27 mouse cellular contexts compared by ENCODE assay signal in the genomic region with DNA sequence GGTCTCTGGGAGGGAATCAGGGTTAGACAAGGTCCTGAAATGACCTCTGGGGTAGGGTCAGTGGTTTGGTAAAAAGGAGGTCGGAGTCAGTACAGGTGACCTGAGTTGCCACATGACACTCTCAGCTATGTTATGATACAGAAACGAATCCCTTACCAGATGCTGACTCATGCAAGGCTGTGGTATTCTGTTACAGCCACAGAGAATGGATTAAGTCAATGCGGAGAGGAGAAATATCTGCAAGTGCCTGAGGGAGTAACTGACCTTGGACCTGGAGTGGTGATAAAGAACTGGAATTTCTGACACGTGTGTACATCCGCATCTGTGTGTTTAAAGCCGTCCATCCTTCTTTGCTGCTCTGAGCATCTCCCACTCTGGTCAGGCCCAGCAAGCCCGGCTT. TPM values are rescaled to one million over a fixed set of nuclear protein-coding genes. Genes with fewer than 3 reads are reported as not detected.
DNase-seq lines count a peak whose midpoint lies in the region; ATAC-seq and TF ChIP-seq lines count a peak whose summit lies in the region.
"Had no signal": no experiment of that assay in that cellular context is flagged by ENCODE, and none has a peak within 500 bp of the region (broad histone marks: within the 10 kb centered on the region; RNA-seq: fewer than 3 reads in every experiment).

No protein-coding gene starts in this region.

- H3K4me2 ChIP-seq in forebrain, postnatal 0 days (ENCODE audit: low read depth) = no peak overlapping the region
- H3K4me2 ChIP-seq: embryonic facial prominence, embryonic 12.5 days had no signal

- no peak overlapping the region for H3K9ac ChIP-seq in forebrain, postnatal 0 days
- H3K9ac ChIP-seq: embryonic facial prominence, embryonic 12.5 days; liver, postnatal 0 days had no signal

- WGBS in forebrain, postnatal 0 days = 85% methylated on average over 7 of the region's 7 CpGs

- H3K27me3 ChIP-seq in forebrain, postnatal 0 days (ENCODE audit: insufficient read depth, low read length) = no peaks in the 10 kb centered on the region
- H3K27me3 ChIP-seq: embryonic facial prominence, embryonic 12.5 days had no signal

- H3K36me3 ChIP-seq in forebrain, postnatal 0 days (ENCODE audit: insufficient read depth) = no peaks in the 10 kb centered on the region
- H3K36me3 ChIP-seq: embryonic facial prominence, embryonic 12.5 days had no signal

- intact Hi-C loops in gastrocnemius, postnatal 36 days (cut with DNase I) = no loop called here

- H3K4me3 ChIP-seq in forebrain, postnatal 0 days (ENCODE audit: low read depth, low read length) = no peak overlapping the region
- H3K4me3 ChIP-seq: embryonic facial prominence, embryonic 12.5 days; erythroblast, embryonic 14.5 days; layer of hippocampus, adult 2 months had no signal

- no peak for ATAC-seq in forebrain, postnatal 0 days
- ATAC-seq: activated CD4-positive, CD25-positive, alpha-beta regulatory T cell, adult 4 months; forebrain, embryonic 14.5 days; liver, postnatal 0 days had no signal

- no peaks in the 10 kb centered on the region for H3K9me3 ChIP-seq in forebrain, postnatal 0 days (ENCODE audit: low read length)
- H3K9me3 ChIP-seq: embryonic facial prominence, embryonic 12.5 days had no signal

- H3K27ac ChIP-seq in forebrain, postnatal 0 days (ENCODE audit: low read depth, low read length) = no peak overlapping the region
- H3K27ac ChIP-seq: embryonic facial prominence, embryonic 12.5 days; layer of hippocampus, adult 2 months; stomach, postnatal 0 days had no signal

- no peak for TF ChIP-seq CTCF in forebrain, postnatal 0 days (IDR thresholded peaks at IDR 0.05; ENCODE audit: low read depth)

- no peaks in the 10 kb centered on the region for H3K4me1 ChIP-seq in forebrain, postnatal 0 days (ENCODE audit: insufficient read depth)

- peak; percentile 70 for DNase-seq in heart, adult 11 months
- no peak for DNase-seq in heart, adult 18-20 months
- DNase-seq in 3134 (ENCODE audit: extremely low read depth, insufficient read length, low spot score) = peak; percentile 58
- DNase-seq in 416B (ENCODE audit: low read depth) = peak; percentile 61
- peak; percentile 69 for DNase-seq in ZHBTc4 (ENCODE audit: low read depth, low spot score)
- no peak for DNase-seq in forebrain, postnatal 0 days
- no peak for DNase-seq in gastrocnemius, postnatal 36 days
- DNase-seq: adrenal gland, postnatal 25 days; cerebellum, adult 11 months; cerebellum, postnatal 14 days; kidney, adult 11 months; kidney, postnatal 10 days; liver, postnatal 0 days; lung, postnatal 10 days; midbrain, embryonic 14.5 days; right cerebral cortex, postnatal 4 days had no signal

RNA-seq across cellular contexts. Expression of gene Erv3, which starts 52.7 kb away (rescaled TPM):
- not detected for total RNA-seq in heart, adult 18-20 months (2021)
- total RNA-seq in forebrain, postnatal 0 days (2014; rRNA removed) = not detected in 2 replicates
- polyA plus RNA-seq in forebrain, postnatal 0 days (2015; fragmentation: Nextera tagmentation; extraction: Ambion mirVana) = 0.06 TPM in 1 of 2 replicates, not detected in the other
- not detected for total RNA-seq in gastrocnemius, postnatal 36 days (2021)
- total RNA-seq: adrenal gland, postnatal 25 days; gastrocnemius, adult 18-20 months; liver, adult 2 months; megakaryocyte, adult 5-6 weeks had no signal
- polyA plus RNA-seq: activated CD4-positive, CD25-positive, alpha-beta regulatory T cell, adult 4 months; embryonic facial prominence, embryonic 12.5 days; erythroblast, embryonic 14.5 days; forebrain, embryonic 14.5 days; heart, postnatal 0 days; hindbrain, embryonic 11.5 days; liver, adult 2 months; liver, postnatal 0 days; midbrain, embryonic 14.5 days; stomach, postnatal 0 days had no signal

Comparison
In these comparisons a context has a peak if more than half of its experiments do, and no peak if none do; other contexts are left out.
1. DNase-seq: peak in heart, adult 11 months (single experiment), 3134 (single experiment), 416B (single experiment) and ZHBTc4 (single experiment); none in heart, adult 18-20 months (0 of 2), forebrain, postnatal 0 days (single experiment) and gastrocnemius, postnatal 36 days (0 of 2).